Mouse (Mus musculus): Measurements from ENCODE around the gene Strip2. TPM values are rescaled to one million over a fixed set of nuclear protein-coding genes. Genes with fewer than 3 reads are reported as not detected.

Gene Strip2
- polyA plus RNA-seq, 1 experiment = 0.83 TPM

- H3K27me3 ChIP-seq (ENCODE audit: control insufficient read depth, insufficient read depth, insufficient read length) = no peaks in the 10 kb centered on the region
- no peaks in the 10 kb centered on the region for H3K79me2 ChIP-seq (ENCODE audit: control insufficient read depth, insufficient read depth)
- H3K4me2 ChIP-seq (ENCODE audit: low read depth) = no peak overlapping the region
- peaks cover 4% of the 10 kb centered on the region for H3K36me3 ChIP-seq (ENCODE audit: control insufficient read depth, insufficient read depth)
- TF ChIP-seq MYOG (IDR thresholded peaks at IDR 0.05; ENCODE audit: control insufficient read depth in 1 of 3, insufficient read depth in 1 of 3, insufficient read length in 2 of 3, low read depth in 2 of 3) (no peak), USF1 (IDR thresholded peaks at IDR 0.05; ENCODE audit: low read depth) (no peak), MYOD1 (IDR thresholded peaks at IDR 0.05; ENCODE audit: control insufficient read depth in 1 of 3, insufficient read length in 2 of 3, low read depth in 2 of 3) (no peak), TCF12 (IDR thresholded peaks at IDR 0.05; ENCODE audit: insufficient read depth, poor library complexity, severe bottlenecking) (no peak), REST (IDR thresholded peaks at IDR 0.05; ENCODE audit: insufficient read depth, insufficient read length) (no peak), TCF3 (IDR thresholded peaks at IDR 0.05; ENCODE audit: insufficient read length, low read depth) (no peak), SRF (IDR thresholded peaks at IDR 0.05; ENCODE audit: control insufficient read depth, insufficient read length, low read depth) (no peak), MAX (IDR thresholded peaks at IDR 0.05; ENCODE audit: low read depth) (no peak), CEBPB (IDR thresholded peaks at IDR 0.05; ENCODE audit: insufficient read depth, poor library complexity, severe bottlenecking) (no peak), E2F4 (IDR thresholded peaks at IDR 0.05; ENCODE audit: insufficient read depth) (no peak), POLR2AphosphoS2 (IDR thresholded peaks at IDR 0.05; ENCODE audit: insufficient read length, low read depth) (no peak)
- no peak overlapping the region for H3ac ChIP-seq (ENCODE audit: control insufficient read depth, insufficient read length)
- no peak overlapping the region for H3K4me3 ChIP-seq
These were observed 14.6 kb upstream of the Strip2 start for GRCm38 (mm10) chr6:29902256-29902655.

DNA sequence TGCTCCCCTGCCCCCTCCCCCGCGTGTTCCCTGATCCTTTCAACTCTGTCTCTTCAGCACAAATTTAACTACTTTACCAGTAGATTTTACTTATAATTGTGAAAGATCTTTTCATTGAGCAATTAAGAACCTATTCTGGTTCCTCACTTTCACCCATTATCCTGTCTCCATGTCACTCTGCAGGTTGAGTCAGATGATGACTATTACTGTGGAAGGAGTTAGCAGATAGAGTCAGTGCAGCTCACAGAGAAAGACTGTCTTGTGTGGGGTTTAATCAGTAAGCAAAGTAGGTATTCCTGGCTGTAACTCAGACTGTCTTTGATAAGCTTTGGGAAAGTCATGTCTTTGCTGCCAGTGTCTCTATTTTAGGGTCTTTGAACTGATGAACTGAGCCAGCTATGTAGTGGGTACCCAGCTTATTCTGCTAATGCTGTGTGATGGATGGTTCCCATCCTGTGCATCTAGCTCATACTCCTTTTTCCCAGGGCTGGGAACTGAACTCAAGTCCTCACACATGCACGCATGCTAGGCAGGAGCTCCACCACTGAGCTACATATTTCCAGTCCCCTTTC is 13.4 kb upstream of the Strip2 start:
- Histone ChIP-seq H3ac (ENCODE audit: control insufficient read depth, insufficient read length) (no peak overlapping the region), H3K27me3 (ENCODE audit: control insufficient read depth, insufficient read depth, insufficient read length) (no peaks in the 10 kb centered on the region), H3K36me3 (ENCODE audit: control insufficient read depth, insufficient read depth) (peaks cover 4% of the 10 kb centered on the region), H3K79me2 (ENCODE audit: control insufficient read depth, insufficient read depth) (no peaks in the 10 kb centered on the region), H3K4me3 (no peak overlapping the region), H3K4me2 (ENCODE audit: low read depth) (no peak overlapping the region)
- no peak for TF ChIP-seq TCF12 (IDR thresholded peaks at IDR 0.05; ENCODE audit: insufficient read depth, poor library complexity, severe bottlenecking)
- TF ChIP-seq MYOG (IDR thresholded peaks at IDR 0.05; ENCODE audit: control insufficient read depth in 1 of 3, insufficient read depth in 1 of 3, insufficient read length in 2 of 3, low read depth in 2 of 3) = no peak
- no peak for TF ChIP-seq USF1 (IDR thresholded peaks at IDR 0.05; ENCODE audit: low read depth)
- no peak for TF ChIP-seq MAX (IDR thresholded peaks at IDR 0.05; ENCODE audit: low read depth)
- no peak for TF ChIP-seq SRF (IDR thresholded peaks at IDR 0.05; ENCODE audit: control insufficient read depth, insufficient read length, low read depth)
- TF ChIP-seq POLR2A (IDR thresholded peaks at IDR 0.05; ENCODE audit: insufficient read length, low read depth) = no peak
- no peak for TF ChIP-seq MYOD1 (IDR thresholded peaks at IDR 0.05; ENCODE audit: control insufficient read depth in 1 of 3, insufficient read length in 2 of 3, low read depth in 2 of 3)
- no peak for TF ChIP-seq E2F4 (IDR thresholded peaks at IDR 0.05; ENCODE audit: insufficient read depth)
- TF ChIP-seq TCF3 (IDR thresholded peaks at IDR 0.05; ENCODE audit: insufficient read length, low read depth) = no peak
- TF ChIP-seq REST (IDR thresholded peaks at IDR 0.05; ENCODE audit: insufficient read depth, insufficient read length) = no peak
- TF ChIP-seq POLR2AphosphoS2 (IDR thresholded peaks at IDR 0.05; ENCODE audit: insufficient read length, low read depth) = no peak
- TF ChIP-seq CEBPB (IDR thresholded peaks at IDR 0.05; ENCODE audit: insufficient read depth, poor library complexity, severe bottlenecking) = no peak

DNA sequence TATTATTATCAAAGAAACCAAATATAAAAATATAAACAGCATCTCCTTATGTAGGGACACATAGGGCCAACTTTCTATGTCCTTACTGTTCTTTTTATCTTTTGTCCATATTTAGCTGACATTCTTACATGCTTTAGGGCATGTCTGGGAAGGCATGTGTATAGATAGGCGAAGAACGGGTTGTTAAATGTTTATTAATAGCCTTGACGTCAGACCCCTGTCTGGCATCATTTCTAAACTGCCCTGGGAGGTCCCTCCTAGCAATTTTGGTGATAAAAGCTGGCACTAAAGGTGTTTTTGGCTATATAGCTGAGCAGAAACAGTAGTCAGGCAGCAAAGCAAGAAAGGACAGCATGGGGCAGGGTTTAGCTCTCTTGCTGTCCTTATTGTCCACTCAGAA is 12.5 kb upstream of the Strip2 start:
- no peak overlapping the region for H3K4me3 ChIP-seq
- TF ChIP-seq POLR2AphosphoS2 (IDR thresholded peaks at IDR 0.05; ENCODE audit: insufficient read length, low read depth) = no peak
- TF ChIP-seq SRF (IDR thresholded peaks at IDR 0.05; ENCODE audit: control insufficient read depth, insufficient read length, low read depth) = no peak
- no peak for TF ChIP-seq CEBPB (IDR thresholded peaks at IDR 0.05; ENCODE audit: insufficient read depth, poor library complexity, severe bottlenecking)
- no peak for TF ChIP-seq REST (IDR thresholded peaks at IDR 0.05; ENCODE audit: insufficient read depth, insufficient read length)
- TF ChIP-seq MAX (IDR thresholded peaks at IDR 0.05; ENCODE audit: low read depth) = no peak
- TF ChIP-seq TCF3 (IDR thresholded peaks at IDR 0.05; ENCODE audit: insufficient read length, low read depth) = no peak
- TF ChIP-seq TCF12 (IDR thresholded peaks at IDR 0.05; ENCODE audit: insufficient read depth, poor library complexity, severe bottlenecking) = no peak
- no peak for TF ChIP-seq MYOG (IDR thresholded peaks at IDR 0.05; ENCODE audit: control insufficient read depth in 1 of 3, insufficient read depth in 1 of 3, insufficient read length in 2 of 3, low read depth in 2 of 3)
- no peak for TF ChIP-seq USF1 (IDR thresholded peaks at IDR 0.05; ENCODE audit: low read depth)
- no peak for TF ChIP-seq POLR2A (IDR thresholded peaks at IDR 0.05; ENCODE audit: insufficient read length, low read depth)
- no peak for TF ChIP-seq E2F4 (IDR thresholded peaks at IDR 0.05; ENCODE audit: insufficient read depth)
- TF ChIP-seq MYOD1 (IDR thresholded peaks at IDR 0.05; ENCODE audit: control insufficient read depth in 1 of 3, insufficient read length in 2 of 3, low read depth in 2 of 3) = no peak
- H3K36me3 ChIP-seq (ENCODE audit: control insufficient read depth, insufficient read depth) = peaks cover 4% of the 10 kb centered on the region
- H3K4me2 ChIP-seq (ENCODE audit: low read depth) = no peak overlapping the region
- no peaks in the 10 kb centered on the region for H3K27me3 ChIP-seq (ENCODE audit: control insufficient read depth, insufficient read depth, insufficient read length)
- H3K79me2 ChIP-seq (ENCODE audit: control insufficient read depth, insufficient read depth) = no peaks in the 10 kb centered on the region
- H3ac ChIP-seq (ENCODE audit: control insufficient read depth, insufficient read length) = no peak overlapping the region

DNA sequence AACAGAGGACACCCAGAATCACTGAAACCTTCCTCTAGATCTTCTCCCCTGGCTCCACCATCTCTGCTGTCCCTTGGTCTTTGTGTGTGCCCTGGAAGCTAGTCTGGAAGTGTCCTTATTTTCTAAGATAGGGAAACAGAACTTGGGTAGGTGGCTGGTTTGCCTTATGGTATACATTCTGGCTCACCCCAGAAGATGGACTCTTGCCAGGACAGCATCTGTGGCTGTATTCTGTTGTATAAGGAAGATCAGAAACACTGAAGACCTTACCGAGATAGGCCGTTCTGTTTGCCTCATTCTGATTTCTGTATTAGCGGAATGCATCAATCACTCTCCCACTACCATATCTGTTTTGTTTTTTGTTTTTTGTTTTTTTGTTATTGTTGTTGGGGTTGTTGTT is 6.2 kb upstream of the Strip2 start:
- no peak overlapping the region for H3ac ChIP-seq (ENCODE audit: control insufficient read depth, insufficient read length)
- H3K79me2 ChIP-seq (ENCODE audit: control insufficient read depth, insufficient read depth) = no peaks in the 10 kb centered on the region
- peaks cover 4% of the 10 kb centered on the region for H3K36me3 ChIP-seq (ENCODE audit: control insufficient read depth, insufficient read depth)
- no peak overlapping the region for H3K4me3 ChIP-seq
- H3K27me3 ChIP-seq (ENCODE audit: control insufficient read depth, insufficient read depth, insufficient read length) = no peaks in the 10 kb centered on the region
- no peak overlapping the region for H3K4me2 ChIP-seq (ENCODE audit: low read depth)
- TF ChIP-seq REST (IDR thresholded peaks at IDR 0.05; ENCODE audit: insufficient read depth, insufficient read length) = no peak
- no peak for TF ChIP-seq SRF (IDR thresholded peaks at IDR 0.05; ENCODE audit: control insufficient read depth, insufficient read length, low read depth)
- no peak for TF ChIP-seq POLR2A (IDR thresholded peaks at IDR 0.05; ENCODE audit: insufficient read length, low read depth)
- no peak for TF ChIP-seq POLR2AphosphoS2 (IDR thresholded peaks at IDR 0.05; ENCODE audit: insufficient read length, low read depth)
- no peak for TF ChIP-seq MYOD1 (IDR thresholded peaks at IDR 0.05; ENCODE audit: control insufficient read depth in 1 of 3, insufficient read length in 2 of 3, low read depth in 2 of 3)
- TF ChIP-seq TCF12 (IDR thresholded peaks at IDR 0.05; ENCODE audit: insufficient read depth, poor library complexity, severe bottlenecking) = no peak
- no peak for TF ChIP-seq CEBPB (IDR thresholded peaks at IDR 0.05; ENCODE audit: insufficient read depth, poor library complexity, severe bottlenecking)
- no peak for TF ChIP-seq USF1 (IDR thresholded peaks at IDR 0.05; ENCODE audit: low read depth)
- TF ChIP-seq MYOG (IDR thresholded peaks at IDR 0.05; ENCODE audit: control insufficient read depth in 1 of 3, insufficient read depth in 1 of 3, insufficient read length in 2 of 3, low read depth in 2 of 3) = no peak
- TF ChIP-seq TCF3 (IDR thresholded peaks at IDR 0.05; ENCODE audit: insufficient read length, low read depth) = no peak
- TF ChIP-seq E2F4 (IDR thresholded peaks at IDR 0.05; ENCODE audit: insufficient read depth) = no peak
- TF ChIP-seq MAX (IDR thresholded peaks at IDR 0.05; ENCODE audit: low read depth) = no peak
